Mouse (Mus musculus) hematopoietic stem cell, adult 5-6 weeks (primary cell): ENCODE results near the gene Tceanc2. TPM values are rescaled to one million over a fixed set of nuclear protein-coding genes. Genes with fewer than 3 reads are reported as not detected.

ENCODE experiments used
- ATAC-seq, 2 experiments: fragments of 125-278 bp in 1 of 2; replicated peaks in 1 of 2; 2 replicates each; pipeline ENCODE4 v1.8.0; 2016 to 2017; ENCODE audit warnings: inconsistent platforms in 2 of 2, mild to moderate bottlenecking in 2 of 2, moderate number of reproducible peaks in 2 of 2, low read depth in 1 of 2, moderate TSS enrichment in 1 of 2; ENCODE audit not compliant: low FRiP score in 2 of 2, poor library complexity in 2 of 2, severe bottlenecking in 2 of 2, insufficient read depth in 1 of 2, low TSS enrichment in 1 of 2
- total RNA-seq: library from RNA; stranded (forward); fragments of 172-1452, 232-1000 nt; gene quantifications from 2 replicates; pipeline ENCODE4 v1.2.3, GENCODE M21; 2017

The Tceanc2 gene
- total RNA-seq, 1 experiment from 2014 or later, result 15.3 TPM

GRCm38 (mm10) chr4:107183203-107183602 lies 4.3 kb upstream of the Tceanc2 start:
- no peak for ATAC-seq

GRCm38 (mm10) chr4:107182796-107183195 lies 3.9 kb upstream of the Tceanc2 start:
- ATAC-seq, result no peak

- ATAC-seq, result no peak
Observed at GRCm38 (mm10) chr4:107181866-107182265, 3.0 kb upstream of the Tceanc2 start.

- ATAC-seq, result no peak
Observed at GRCm38 (mm10) chr4:107180746-107181145, 1.8 kb upstream of the Tceanc2 start.

GRCm38 (mm10) chr4:107179561-107179960 lies 645 bp upstream of the Tceanc2 start:
- no peak for ATAC-seq

- ATAC-seq, result peak; percentile 88 to 91
Observed at GRCm38 (mm10) chr4:107178182-107178829, 610 bp downstream of the Tceanc2 start, which contains the start of gene Tmem59. Gene Tmem59 (plus strand): TSS chr4:107178399.

GRCm38 (mm10) chr4:107177506-107177905 lies 1.4 kb downstream of the Tceanc2 start:
- ATAC-seq, result no peak

GRCm38 (mm10) chr4:107167798-107168197 lies 11.1 kb downstream of the Tceanc2 start:
- peak in 1 of 2 experiments; percentile 61; a peak in 1 of 4 replicates for ATAC-seq

GRCm38 (mm10) chr4:107166700-107167099 lies 12.2 kb downstream of the Tceanc2 start:
- ATAC-seq, result no peak

GRCm38 (mm10) chr4:107163756-107164587 lies 14.9 kb downstream of the Tceanc2 start:
- ATAC-seq, result peak; percentile 80 to 82

GRCm38 (mm10) chr4:107163341-107163740 lies 15.6 kb downstream of the Tceanc2 start:
- ATAC-seq, result no peak

GRCm38 (mm10) chr4:107160181-107160580 lies 18.7 kb downstream of the Tceanc2 start:
- ATAC-seq, result no peak

GRCm38 (mm10) chr4:107159166-107159773 lies 19.6 kb downstream of the Tceanc2 start:
- ATAC-seq, result no peak

GRCm38 (mm10) chr4:107156983-107157401 lies 21.9 kb downstream of the Tceanc2 start:
- no peak for ATAC-seq

- no peak for ATAC-seq
Observed at GRCm38 (mm10) chr4:107152571-107152970, 26.3 kb downstream of the Tceanc2 start.

GRCm38 (mm10) chr4:107150991-107151390 lies 27.9 kb downstream of the Tceanc2 start:
- ATAC-seq, result no peak

GRCm38 (mm10) chr4:107143511-107143910 lies 35.4 kb downstream of the Tceanc2 start:
- ATAC-seq, result no peak
